Mouse (Mus musculus): ENCODE measurements at regions not wholly inside any gene's neighbourhood (a gene's known extent, or its start where the extent isn't known, plus 50 kb on each side); places are given as distances from the start of the nearest gene placed in this dataset.
A peak's percentile ranks its signal among the peaks of the same experiment; 100 is the strongest.

- H3K27me3 ChIP-seq, result no peaks in the 10 kb centered on the region
- no peaks in the 10 kb centered on the region for H3K36me3 ChIP-seq
- H3K9ac ChIP-seq (replicated peaks), result no peak overlapping the region
- WGBS, result 41% methylated on average over 7 of the region's 7 CpGs
- no peak overlapping the region for H3K4me3 ChIP-seq
- ATAC-seq (replicated peaks), result no peak
- no peaks in the 10 kb centered on the region for H3K9me3 ChIP-seq
- H3K27ac ChIP-seq (replicated peaks), result no peak overlapping the region
- H3K4me1 ChIP-seq, result peaks cover 9% of the 10 kb centered on the region
- no peak overlapping the region for H3K4me2 ChIP-seq (replicated peaks)
Measured at GRCm38 (mm10) chr3:10697698-10698452, 362.4 kb upstream of the Gm38303 start.

GRCm38 (mm10) chr3:10685501-10685951 is 350.0 kb upstream of the Gm38303 start:
- Histone ChIP-seq H3K27ac (replicated peaks) (peak overlapping the region; percentile 78), H3K9ac (replicated peaks) (no peak overlapping the region), H3K36me3 (no peaks in the 10 kb centered on the region), H3K9me3 (no peaks in the 10 kb centered on the region), H3K4me2 (replicated peaks) (0 out of 2 replicates have a peak overlapping the region, but pooled peaks have one; percentile 1), H3K4me1 (peaks cover 13% of the 10 kb centered on the region), H3K4me3 (no peak overlapping the region), H3K27me3 (no peaks in the 10 kb centered on the region)
- 29% methylated on average over 4 of the region's 4 CpGs for WGBS
- ATAC-seq (replicated peaks), result peak; percentile 82

- H3K4me3 ChIP-seq, result no peak overlapping the region
- H3K27ac ChIP-seq (replicated peaks), result peak overlapping the region; percentile 78
- no peak overlapping the region for H3K4me2 ChIP-seq (replicated peaks)
- no peaks in the 10 kb centered on the region for H3K36me3 ChIP-seq
- peaks cover 13% of the 10 kb centered on the region for H3K4me1 ChIP-seq
- ATAC-seq (replicated peaks), result peak; percentile 81
- no peak overlapping the region for H3K9ac ChIP-seq (replicated peaks)
- WGBS, result 43% methylated on average over 6 of the region's 6 CpGs
- H3K9me3 ChIP-seq, result no peaks in the 10 kb centered on the region
- no peaks in the 10 kb centered on the region for H3K27me3 ChIP-seq
Measured at GRCm38 (mm10) chr3:10684885-10685500, 349.5 kb upstream of the Gm38303 start.

- Histone ChIP-seq H3K27ac (replicated peaks) (no peak overlapping the region), H3K4me1 (peaks cover 13% of the 10 kb centered on the region), H3K9ac (replicated peaks) (no peak overlapping the region), H3K27me3 (no peaks in the 10 kb centered on the region), H3K9me3 (no peaks in the 10 kb centered on the region), H3K36me3 (no peaks in the 10 kb centered on the region), H3K4me2 (replicated peaks) (no peak overlapping the region), H3K4me3 (no peak overlapping the region)
- no peak for ATAC-seq (replicated peaks)
Measured at GRCm38 (mm10) chr3:10681938-10682337, 346.5 kb upstream of the Gm38303 start.

- Histone ChIP-seq H3K36me3 (no peaks in the 10 kb centered on the region), H3K4me2 (replicated peaks) (no peak overlapping the region), H3K27me3 (no peaks in the 10 kb centered on the region), H3K4me1 (no peaks in the 10 kb centered on the region), H3K27ac (replicated peaks) (no peak overlapping the region), H3K9me3 (no peaks in the 10 kb centered on the region), H3K4me3 (no peak overlapping the region), H3K9ac (replicated peaks) (no peak overlapping the region)
- ATAC-seq (replicated peaks), result no peak
- 74% methylated on average over 3 of the region's 3 CpGs for WGBS
Measured at GRCm38 (mm10) chr3:10647975-10648511, 312.6 kb upstream of the Gm38303 start.
